Mouse (Mus musculus) layer of hippocampus, postnatal 36 days (tissue): ENCODE measurements around the gene Gzf1. TPM values are rescaled to one million over a fixed set of nuclear protein-coding genes. Genes with fewer than 3 reads are reported as not detected.

Experiments used
- DNase-seq, 2 experiments: peaks; one replicate each; pipeline ENCODE4 v3.0.0; 2022
- total RNA-seq, 2 experiments: library from RNA; stranded (reverse); gene quantifications; 2 replicates each; pipeline ENCODE4 v1.2.3; 2021

Gene Gzf1
- total RNA-seq, 2 experiments from 2014 or later = 32.5 to 33.2 TPM

- no peak for DNase-seq
These were observed 25.8 kb downstream of the Gzf1 start for GRCm38 (mm10) chr2:148706409-148707201.

DNA sequence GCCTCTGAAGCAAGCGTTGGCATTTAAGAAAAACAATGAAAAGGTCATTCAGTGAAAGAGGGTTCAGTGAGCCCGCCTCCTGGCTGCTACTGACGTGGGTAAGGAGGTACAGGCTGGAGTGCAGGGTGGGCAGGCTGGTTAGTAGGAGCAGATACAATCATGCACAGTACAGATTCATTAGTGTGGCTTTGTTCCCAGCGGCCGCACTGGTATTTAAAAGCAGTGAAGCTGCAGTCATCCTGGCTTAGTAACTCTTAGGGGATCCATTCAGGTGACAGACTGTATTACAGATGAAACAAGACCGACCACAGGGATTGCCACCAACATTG, 26.3 kb downstream of the Gzf1 start:
- no peak for DNase-seq

DNA sequence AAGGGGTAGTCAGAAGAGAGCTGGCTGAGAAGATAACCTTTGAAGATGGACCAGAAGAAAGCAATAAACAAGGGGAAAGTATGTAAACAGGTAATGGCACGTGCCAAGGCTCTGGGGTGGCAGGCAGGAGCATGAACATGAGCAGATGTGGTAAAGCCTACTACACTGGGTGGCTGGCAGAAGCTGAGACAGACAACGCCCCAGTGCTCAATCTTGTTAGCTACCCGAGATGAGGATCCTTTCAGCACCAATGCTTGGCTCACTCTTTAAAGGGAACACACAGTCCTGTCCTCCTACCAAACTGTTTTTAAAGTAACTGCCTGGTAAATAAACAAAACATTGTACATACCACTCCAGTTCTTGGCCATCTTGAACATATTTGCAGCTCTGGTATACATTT, 31.5 kb downstream of the Gzf1 start:
- no peak for DNase-seq

DNA sequence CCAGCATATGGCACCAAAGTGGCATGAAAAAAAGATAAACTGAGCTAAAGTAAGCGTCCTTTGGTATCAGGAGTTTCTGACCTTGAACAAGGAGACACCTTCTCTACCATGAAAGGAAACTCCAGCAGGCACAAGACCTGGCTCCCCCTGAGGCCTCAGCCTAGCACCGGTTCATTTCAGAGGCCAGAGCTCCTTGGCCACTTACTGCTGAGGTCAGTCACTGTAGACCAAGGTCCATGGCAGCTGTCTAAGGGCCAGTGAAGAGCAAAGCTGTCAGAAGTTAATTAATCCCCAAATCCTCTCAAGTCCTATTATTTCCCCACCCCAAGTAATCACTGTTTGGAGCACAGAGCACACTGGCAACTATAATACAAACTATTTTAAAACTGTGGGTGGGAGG, 36.2 kb downstream of the Gzf1 start:
- no peak for DNase-seq

GRCm38 (mm10) chr2:148719271-148719995, 38.6 kb downstream of the Gzf1 start:
- DNase-seq = no peak

- DNase-seq = peak in 1 of 2 experiments; percentile 28
These were observed 50.9 kb downstream of the Gzf1 start for GRCm38 (mm10) chr2:148731614-148732326.

DNA sequence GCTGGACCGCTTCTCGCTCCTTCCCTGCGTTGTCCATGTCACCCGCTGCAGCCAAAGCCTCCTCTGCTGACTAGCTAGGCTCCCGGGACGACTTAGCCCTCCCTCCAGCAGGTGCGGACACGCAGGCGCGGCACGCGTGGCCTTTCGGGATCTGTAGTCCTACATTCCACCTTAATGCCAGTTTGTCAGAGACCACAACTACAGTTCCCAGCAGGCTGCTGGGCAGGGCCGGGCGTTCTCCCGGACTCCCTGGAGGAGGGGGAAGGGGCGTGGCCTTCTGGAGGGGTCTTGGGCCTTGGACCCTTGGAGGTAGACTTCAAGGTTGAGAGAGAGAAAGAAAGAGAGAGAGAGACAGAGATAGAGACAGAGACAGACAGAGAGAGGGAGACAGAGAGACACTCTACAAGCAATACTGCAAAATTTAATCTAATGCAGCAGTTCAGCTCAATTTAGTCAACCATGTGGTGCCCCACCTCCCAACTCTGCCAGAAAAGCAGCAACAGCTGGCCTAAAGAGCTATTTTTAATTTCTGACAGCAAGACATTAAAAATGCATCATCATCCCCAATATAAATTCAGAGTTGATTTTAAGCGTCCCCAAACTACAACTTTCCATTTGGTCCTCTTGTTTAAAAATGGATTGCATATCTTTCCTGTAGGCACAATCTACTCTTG, 51.6 kb downstream of the Gzf1 start, which contains the start of gene Napb:
Gene Napb, minus strand, starts transcription at position 141 of the 674 bp plus-strand sequence.
- peak; percentile 97 for DNase-seq

Other genes starting within 250 kb of the Gzf1 start
- gene Cd93, start 237.5 kb upstream of the Gzf1 start, total RNA-seq = 1 to 10 TPM; 5.0 to 6.2 TPM
- gene Nxt1, start 8.4 kb upstream of the Gzf1 start, total RNA-seq = 10 to 100 TPM; 11.0 to 12.6 TPM
- gene Napb, start 51.4 kb downstream of the Gzf1 start, total RNA-seq = 100 to 1,000 TPM; 295 to 320 TPM
- 1 to 10 TPM in 1 of 2 experiments, under 1 TPM in 1; 0.55 to 1.6 TPM for gene Cstl1, start 69.3 kb downstream of the Gzf1 start, total RNA-seq
- gene Cst11, start 90.5 kb downstream of the Gzf1 start, total RNA-seq = not detected
- gene 8030411F24Rik, start 101.0 kb downstream of the Gzf1 start, total RNA-seq = not detected
- gene Cst12, start 108.3 kb downstream of the Gzf1 start, total RNA-seq = 1 to 10 TPM; 3.3 to 3.7 TPM
- gene Cst8, start 117.8 kb downstream of the Gzf1 start, total RNA-seq = not detected
- not detected for gene Cst13, start 139.1 kb downstream of the Gzf1 start, total RNA-seq
- gene Cst9, start 154.1 kb downstream of the Gzf1 start, total RNA-seq = not detected
- not detected for gene 9230104L09Rik, start 184.0 kb downstream of the Gzf1 start, total RNA-seq
- gene Cst3, start 194.7 kb downstream of the Gzf1 start, total RNA-seq = 1,000 to 10,000 TPM; 2,172 to 2,182 TPM